Mouse (Mus musculus) midbrain, postnatal 0 days (tissue): ENCODE results near the gene 1700018F24Rik. TPM values are rescaled to one million over a fixed set of nuclear protein-coding genes. Genes with fewer than 3 reads are reported as not detected.
"Not testable (repeated sequence)": the region's sequence is repeated elsewhere in the genome, so short reads cannot be mapped to it uniquely, and the experiment has no call there.

Source experiments
- ATAC-seq: fragments of 200-750 bp; cut with Nextera tagmentation; 2 replicates; pipeline ENCODE4 v1.8.0; 2017; ENCODE audit warnings: moderate number of reproducible peaks, mild to moderate bottlenecking, moderate TSS enrichment, moderate library complexity; ENCODE audit not compliant: low FRiP score
- DNase-seq: peaks from one replicate; pipeline ENCODE4 v3.0.0-alpha.2; 2015; ENCODE audit warnings: low spot score
- H3K27ac ChIP-seq: fragments of 300-500 bp; sonication (generic); 2 replicates; pipeline ENCODE4 v1.5.1; 2014; ENCODE audit warnings: low read depth, mild to moderate bottlenecking, low read length, mixed read lengths
- H3K27me3 ChIP-seq: fragments of 300-500 bp; sonication (generic); 2 replicates; pipeline ENCODE4 v1.6.1; 2014; ENCODE audit warnings: low read length, control low read depth, mixed read lengths; ENCODE audit not compliant: insufficient read depth
- H3K36me3 ChIP-seq: fragments of 300-500 bp; sonication (generic); 2 replicates; pipeline ENCODE4 v1.6.1; 2014; ENCODE audit warnings: low read length, control low read depth, mixed read lengths; ENCODE audit not compliant: insufficient read depth
- H3K4me1 ChIP-seq: fragments of 300-500 bp; sonication (generic); 2 replicates; pipeline ENCODE4 v1.6.1; 2014; ENCODE audit warnings: mild to moderate bottlenecking, control low read depth, antibody characterized with exemption, low read length, mixed read lengths; ENCODE audit not compliant: insufficient read depth
- H3K4me2 ChIP-seq: fragments of 300-500 bp; sonication (generic); 2 replicates; pipeline ENCODE4 v1.6.1; 2014; ENCODE audit warnings: low read depth, mild to moderate bottlenecking, low read length, mixed read lengths; ENCODE audit not compliant: poor library complexity, severe bottlenecking
- H3K4me3 ChIP-seq: fragments of 300-500 bp; sonication (generic); 2 replicates; pipeline ENCODE4 v1.5.1; 2014; ENCODE audit warnings: low read depth, mild to moderate bottlenecking, low read length, moderate library complexity
- H3K9ac ChIP-seq: fragments of 300-500 bp; sonication (generic); replicated peaks from 2 replicates; pipeline ENCODE4 v1.6.1; 2014; ENCODE audit warnings: mild to moderate bottlenecking, low read length, moderate library complexity, mixed read lengths; ENCODE audit not compliant: poor library complexity, severe bottlenecking
- H3K9me3 ChIP-seq: fragments of 300-500 bp; sonication (generic); 2 replicates; pipeline ENCODE4 v1.6.1; 2016; ENCODE audit warnings: low read length, control low read depth
- CTCF ChIP-seq: IDR thresholded peaks from 2 replicates; pipeline ENCODE4 v1.5.1; 2016; ENCODE audit warnings: antibody characterized with exemption, mild to moderate bottlenecking
- WGBS: fragments of 180-500 bp; shearing (Covaris S2); extraction: QIAGEN DNeasy Blood & Tissue Kit; methylation state at CpG from one replicate; pipeline ENCODE4 v1.1.7; 2014; 5-methylcytosine and 5-hydroxymethylcytosine counted together
- polyA plus RNA-seq: library from polyadenylated mRNA; unstranded; fragments of >200 nt; fragmentation: Nextera tagmentation; extraction: Ambion mirVana; gene quantifications from 2 replicates; pipeline ENCODE4 v1.2.1, GENCODE M21; 2015
- total RNA-seq: library from RNA; depleted of rRNA; stranded (reverse); fragments of >200 nt; gene quantifications from 2 replicates; pipeline ENCODE4 v1.2.3, GENCODE M21; 2014

The 1700018F24Rik gene
- total and polyA plus RNA-seq, 2 experiments from 2014 or later: not detected

DNA sequence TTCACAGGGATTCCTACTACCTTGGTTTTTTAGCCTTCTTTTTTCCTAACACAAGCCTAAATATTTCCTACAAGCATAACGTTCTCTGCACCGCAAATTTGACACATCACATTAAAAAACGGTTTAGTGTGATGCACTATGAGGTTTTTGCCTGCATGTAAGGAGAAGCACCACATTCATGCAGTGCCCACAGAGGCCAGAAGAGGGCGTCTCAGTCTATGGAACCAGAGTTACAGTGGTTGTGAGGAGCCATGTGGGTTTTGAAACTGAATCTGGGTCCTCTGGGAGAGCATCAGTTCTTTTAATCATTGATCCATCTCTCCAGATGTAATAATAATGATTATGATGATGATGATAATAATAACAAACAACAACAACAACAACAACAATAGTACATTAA, 1.2 kb upstream of the 1700018F24Rik start:
- no peaks in the 10 kb centered on the region for H3K9me3 ChIP-seq
- no peak for ATAC-seq
- WGBS: 49% methylated on average over 4 of the region's 4 CpGs
- no peaks in the 10 kb centered on the region for H3K36me3 ChIP-seq
- H3K4me2 ChIP-seq: no peak overlapping the region
- no peak for DNase-seq
- H3K4me3 ChIP-seq: no peak overlapping the region
- no peak overlapping the region for H3K9ac ChIP-seq
- H3K27me3 ChIP-seq: no peaks in the 10 kb centered on the region
- H3K27ac ChIP-seq: no peak overlapping the region
- peak; percentile 49 for TF ChIP-seq CTCF
- no peaks in the 10 kb centered on the region for H3K4me1 ChIP-seq

DNA sequence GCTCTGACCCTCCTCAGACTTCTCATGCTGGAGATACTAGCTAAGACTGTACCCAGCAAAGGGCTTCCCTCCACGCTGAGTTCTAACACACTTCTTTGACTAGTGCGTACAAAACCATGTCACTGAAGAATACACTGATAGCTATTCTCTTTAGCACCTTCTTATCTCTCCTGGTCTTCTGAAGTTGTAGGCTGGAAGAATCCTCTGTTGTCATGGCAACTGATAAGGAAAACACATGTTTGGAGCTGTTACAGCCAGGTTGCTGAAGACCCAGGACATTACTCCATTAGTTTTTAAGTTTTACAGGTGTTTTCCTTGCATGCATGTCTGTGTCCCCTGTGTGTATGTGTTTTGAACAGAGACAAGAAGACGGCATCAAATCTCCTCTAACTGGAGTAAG, 11.4 kb downstream of the 1700018F24Rik start:
- H3K4me3 ChIP-seq, H3K9me3 ChIP-seq, DNase-seq, H3K4me2 ChIP-seq, H3K27ac ChIP-seq, H3K9ac ChIP-seq, H3K27me3 ChIP-seq, ATAC-seq, H3K36me3 ChIP-seq, H3K4me1 ChIP-seq: not testable (repeated sequence)
- WGBS: 77% methylated on average over 3 of the region's 3 CpGs

DNA sequence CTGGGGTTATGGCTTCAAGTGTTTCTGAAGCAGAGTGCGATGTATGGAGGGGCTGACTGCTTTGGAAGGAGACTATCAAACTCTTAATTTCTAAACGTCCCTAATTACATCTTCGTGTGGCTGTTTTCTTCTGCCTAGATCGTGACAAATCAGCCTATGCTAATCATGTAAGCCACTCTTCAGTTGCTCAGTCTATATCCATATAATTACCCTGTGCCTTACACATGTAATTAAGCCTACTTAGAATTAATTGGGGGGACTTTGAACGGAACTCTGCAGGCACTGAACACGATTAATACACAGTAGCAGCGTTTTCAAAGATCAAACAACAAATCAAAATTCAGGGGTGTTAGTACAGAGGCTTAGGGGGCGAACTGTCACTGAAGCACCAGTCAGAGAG, 15.1 kb downstream of the 1700018F24Rik start:
- DNase-seq: no peak

DNA sequence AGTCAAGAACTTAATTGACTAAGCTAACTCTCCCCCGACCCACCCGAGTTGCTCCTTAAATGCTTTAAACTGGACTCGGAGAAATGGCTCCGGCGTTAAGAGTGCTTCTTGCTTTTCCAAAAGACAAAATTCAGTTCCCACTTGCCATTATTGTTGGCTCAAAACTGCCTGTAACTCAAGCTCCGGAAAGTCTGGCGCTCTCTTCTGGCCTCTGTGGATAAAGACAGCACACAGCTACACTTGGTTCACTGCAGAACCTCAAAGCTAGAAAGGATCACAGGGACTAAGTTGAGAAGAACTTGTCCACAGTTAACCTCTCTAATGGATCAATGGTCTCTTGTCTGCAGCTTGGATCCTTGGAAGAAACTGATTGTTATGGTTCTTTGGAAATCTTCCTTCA, 15.9 kb downstream of the 1700018F24Rik start:
- DNase-seq: no peak

More for the DNA sequence above, 15.1 kb downstream of the 1700018F24Rik start:
- Histone ChIP-seq H3K36me3 (no peaks in the 10 kb centered on the region), H3K4me1 (no peaks in the 10 kb centered on the region), H3K27me3 (no peaks in the 10 kb centered on the region), H3K4me3 (no peak overlapping the region), H3K9me3 (no peaks in the 10 kb centered on the region), H3K27ac (no peak overlapping the region), H3K4me2 (no peak overlapping the region), H3K9ac (no peak overlapping the region)
- 67% methylated on average over 8 of the region's 8 CpGs for WGBS
- TF ChIP-seq CTCF: no peak
- no peak for ATAC-seq

DNA sequence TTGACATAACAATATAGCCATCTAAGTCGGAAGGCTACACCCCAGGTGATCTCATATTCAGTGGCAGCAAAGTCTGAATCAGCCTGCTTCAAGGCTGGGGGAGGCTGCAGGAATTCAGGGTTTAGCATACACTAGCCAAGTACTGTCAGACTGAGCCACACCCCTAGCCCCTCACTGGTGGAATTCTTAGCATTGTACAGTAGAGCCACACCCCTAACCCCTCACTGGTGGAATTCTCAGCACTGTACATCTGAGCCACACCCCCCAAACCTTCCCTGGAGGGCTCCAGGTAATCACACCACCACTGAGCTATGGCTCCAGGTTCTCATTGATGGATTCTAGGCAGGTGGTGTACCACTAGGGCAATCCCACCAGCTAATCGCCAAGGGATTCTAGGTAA, 16.7 kb downstream of the 1700018F24Rik start:
- TF ChIP-seq CTCF: no peak
- no peak overlapping the region for H3K4me3 ChIP-seq
- H3K4me1 ChIP-seq: no peaks in the 10 kb centered on the region
- H3K9me3 ChIP-seq: no peaks in the 10 kb centered on the region
- H3K27ac ChIP-seq: no peak overlapping the region
- no peaks in the 10 kb centered on the region for H3K27me3 ChIP-seq
- H3K4me2 ChIP-seq: no peak overlapping the region
- no peak overlapping the region for H3K9ac ChIP-seq
- ATAC-seq: no peak
- DNase-seq: no peak
- WGBS: 62% methylated on average over 2 of the region's 2 CpGs
- H3K36me3 ChIP-seq: no peaks in the 10 kb centered on the region

More for the DNA sequence above, 15.9 kb downstream of the 1700018F24Rik start:
- H3K9ac ChIP-seq: no peak overlapping the region
- no peaks in the 10 kb centered on the region for H3K9me3 ChIP-seq
- no peaks in the 10 kb centered on the region for H3K4me1 ChIP-seq
- H3K27me3 ChIP-seq: no peaks in the 10 kb centered on the region
- no peak overlapping the region for H3K4me2 ChIP-seq
- H3K4me3 ChIP-seq: no peak overlapping the region
- 87% methylated on average over 7 of the region's 7 CpGs for WGBS
- ATAC-seq: no peak
- no peak overlapping the region for H3K27ac ChIP-seq
- H3K36me3 ChIP-seq: no peaks in the 10 kb centered on the region
- TF ChIP-seq CTCF: no peak

DNA sequence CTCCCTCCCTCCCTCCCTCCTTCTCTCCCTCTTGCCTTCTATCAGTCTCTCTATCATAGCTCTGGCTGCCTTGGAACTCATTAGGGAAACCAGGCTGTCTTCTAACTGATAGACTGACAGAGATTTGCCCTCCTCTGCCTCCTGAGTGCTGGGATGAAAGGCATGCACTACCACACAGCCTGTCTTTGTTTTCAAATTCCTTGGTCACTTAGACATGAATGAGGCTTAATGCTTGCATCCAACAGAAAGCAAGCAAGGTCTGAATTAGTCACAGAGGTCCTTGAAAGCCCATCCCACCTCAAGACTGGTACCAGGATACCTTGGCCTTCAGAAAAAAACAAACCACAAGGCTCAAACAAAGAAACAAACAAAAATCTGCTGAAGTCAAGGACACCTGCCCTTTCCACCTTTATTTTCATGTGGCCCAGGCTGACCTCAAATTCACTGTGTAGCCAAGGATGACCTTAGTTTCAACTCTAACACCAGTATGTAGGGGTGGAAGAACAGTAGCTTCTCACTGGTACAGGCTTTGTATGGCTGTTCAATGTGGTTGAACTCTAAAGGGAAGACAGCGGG, 22.1 kb downstream of the 1700018F24Rik start:
- DNase-seq (no peak), ATAC-seq (no peak)
- TF ChIP-seq CTCF: no peak
- WGBS: 88% methylated on average over 1 of the region's 1 CpGs
- Histone ChIP-seq H3K4me2 (no peak overlapping the region), H3K27ac (no peak overlapping the region), H3K4me1 (no peaks in the 10 kb centered on the region), H3K36me3 (no peaks in the 10 kb centered on the region), H3K9ac (no peak overlapping the region), H3K9me3 (no peaks in the 10 kb centered on the region), H3K4me3 (no peak overlapping the region), H3K27me3 (no peaks in the 10 kb centered on the region; the same call in 1 of the 2 replicates)
